Mouse (Mus musculus): ENCODE results near the gene Nusap1.

- TF ChIP-seq POLR2A (IDR thresholded peaks at IDR 0.05; ENCODE audit: insufficient read length, low read depth) = no peak
- no peak for TF ChIP-seq USF1 (IDR thresholded peaks at IDR 0.05; ENCODE audit: low read depth)
- TF ChIP-seq MAX (IDR thresholded peaks at IDR 0.05; ENCODE audit: low read depth) = no peak
- no peak for TF ChIP-seq TCF12 (IDR thresholded peaks at IDR 0.05; ENCODE audit: insufficient read depth, poor library complexity, severe bottlenecking)
- TF ChIP-seq POLR2AphosphoS2 (IDR thresholded peaks at IDR 0.05; ENCODE audit: insufficient read length, low read depth) = no peak
- TF ChIP-seq E2F4 (IDR thresholded peaks at IDR 0.05; ENCODE audit: insufficient read depth) = no peak
- TF ChIP-seq MYOG (IDR thresholded peaks at IDR 0.05; ENCODE audit: control insufficient read depth in 1 of 3, insufficient read depth in 1 of 3, insufficient read length in 2 of 3, low read depth in 2 of 3) = no peak
- no peak for TF ChIP-seq REST (IDR thresholded peaks at IDR 0.05; ENCODE audit: insufficient read depth, insufficient read length)
- no peak for TF ChIP-seq MYOD1 (IDR thresholded peaks at IDR 0.05; ENCODE audit: control insufficient read depth in 1 of 3, insufficient read length in 2 of 3, low read depth in 2 of 3)
Observed at GRCm38 (mm10) chr2:119675215-119675784, 57.2 kb downstream of the Nusap1 start.

Measured in myocyte (in vitro differentiated cells).